Mouse (Mus musculus): ENCODE results near the gene Pkd1. TPM values are rescaled to one million over a fixed set of nuclear protein-coding genes. Genes with fewer than 3 reads are reported as not detected.

Gene Pkd1
- polyA plus RNA-seq, 1 experiment from 2014 or later = 9.6 TPM

DNA sequence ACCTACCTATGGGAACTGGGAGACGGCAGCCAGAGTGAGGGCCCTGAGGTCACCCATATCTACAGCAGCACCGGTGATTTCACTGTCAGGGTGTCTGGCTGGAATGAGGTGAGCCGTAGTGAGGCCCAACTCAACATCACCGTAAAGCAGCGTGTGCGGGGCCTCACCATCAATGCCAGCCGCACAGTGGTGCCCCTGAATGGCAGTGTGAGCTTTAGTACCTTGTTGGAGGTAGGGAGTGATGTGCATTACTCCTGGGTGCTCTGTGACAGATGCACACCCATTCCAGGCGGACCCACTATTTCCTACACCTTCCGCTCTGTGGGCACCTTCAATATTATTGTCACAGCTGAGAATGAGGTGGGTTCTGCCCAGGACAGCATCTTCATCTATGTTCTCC, 24.2 kb downstream of the Pkd1 start:
- no peak overlapping the region for H3K4me2 ChIP-seq (ENCODE audit: low read depth, low read length)
- no peak overlapping the region for H3K4me3 ChIP-seq (ENCODE audit: low read depth, low read length)
- no peak overlapping the region for H3K27ac ChIP-seq (replicated peaks; ENCODE audit: low read depth, low read length)
- no peak for DNase-seq (ENCODE audit: low spot score)
- no peak for ATAC-seq (replicated peaks; ENCODE audit: insufficient number of reproducible peaks, low FRiP score, low TSS enrichment, low read depth)
- no peaks in the 10 kb centered on the region for H3K4me1 ChIP-seq (ENCODE audit: control insufficient read depth, insufficient read depth, low read length)
- no peak overlapping the region for H3K9ac ChIP-seq (replicated peaks; ENCODE audit: low read length)
- no peaks in the 10 kb centered on the region; the same call in none of the 2 replicates for H3K36me3 ChIP-seq (replicated peaks; ENCODE audit: control insufficient read depth, insufficient read depth, low read depth, low read length)
- no peaks in the 10 kb centered on the region for H3K27me3 ChIP-seq (ENCODE audit: control insufficient read depth, insufficient read depth, low read length)
- no peaks in the 10 kb centered on the region for H3K9me3 ChIP-seq (replicated peaks; ENCODE audit: control insufficient read depth, low read length)
- 90% methylated on average over 9 of the region's 9 CpGs for WGBS

- 95% methylated on average over 3 of the region's 3 CpGs for WGBS
- H3K36me3 ChIP-seq (replicated peaks; ENCODE audit: control insufficient read depth, insufficient read depth, low read depth, low read length) = peaks cover 3% of the 10 kb centered on the region
- DNase-seq (ENCODE audit: low spot score) (no peak), ATAC-seq (replicated peaks; ENCODE audit: insufficient number of reproducible peaks, low FRiP score, low TSS enrichment, low read depth) (no peak)
- H3K9me3 ChIP-seq (replicated peaks; ENCODE audit: control insufficient read depth, low read length) = no peaks in the 10 kb centered on the region
- H3K4me2 ChIP-seq (ENCODE audit: low read depth, low read length) = no peak overlapping the region
- H3K9ac ChIP-seq (replicated peaks; ENCODE audit: low read length) = no peak overlapping the region
- no peaks in the 10 kb centered on the region for H3K4me1 ChIP-seq (ENCODE audit: control insufficient read depth, insufficient read depth, low read length)
- H3K4me3 ChIP-seq (ENCODE audit: low read depth, low read length) = no peak overlapping the region
- no peak overlapping the region for H3K27ac ChIP-seq (replicated peaks; ENCODE audit: low read depth, low read length)
- no peaks in the 10 kb centered on the region for H3K27me3 ChIP-seq (ENCODE audit: control insufficient read depth, insufficient read depth, low read length)
These were observed 29.9 kb downstream of the Pkd1 start for GRCm38 (mm10) chr17:24579532-24579931.

GRCm38 (mm10) chr17:24580287-24580686, 30.7 kb downstream of the Pkd1 start:
- Histone ChIP-seq H3K4me3 (ENCODE audit: low read depth, low read length) (no peak overlapping the region), H3K4me2 (ENCODE audit: low read depth, low read length) (no peak overlapping the region), H3K36me3 (replicated peaks; ENCODE audit: control insufficient read depth, insufficient read depth, low read depth, low read length) (peaks cover 3% of the 10 kb centered on the region), H3K9ac (replicated peaks; ENCODE audit: low read length) (no peak overlapping the region), H3K27me3 (ENCODE audit: control insufficient read depth, insufficient read depth, low read length) (no peaks in the 10 kb centered on the region), H3K27ac (replicated peaks; ENCODE audit: low read depth, low read length) (no peak overlapping the region), H3K9me3 (replicated peaks; ENCODE audit: control insufficient read depth, low read length) (no peaks in the 10 kb centered on the region), H3K4me1 (ENCODE audit: control insufficient read depth, insufficient read depth, low read length) (no peaks in the 10 kb centered on the region)
- no peak for ATAC-seq (replicated peaks; ENCODE audit: insufficient number of reproducible peaks, low FRiP score, low TSS enrichment, low read depth)
- 91% methylated on average over 2 of the region's 2 CpGs for WGBS
- DNase-seq (ENCODE audit: low spot score) = no peak

GRCm38 (mm10) chr17:24583599-24584460, 34.2 kb downstream of the Pkd1 start:
- no peaks in the 10 kb centered on the region for H3K4me1 ChIP-seq (ENCODE audit: control insufficient read depth, insufficient read depth, low read length)
- no peak overlapping the region for H3K9ac ChIP-seq (replicated peaks; ENCODE audit: low read length)
- no peaks in the 10 kb centered on the region for H3K27me3 ChIP-seq (ENCODE audit: control insufficient read depth, insufficient read depth, low read length)
- peaks cover 13% of the 10 kb centered on the region for H3K36me3 ChIP-seq (replicated peaks; ENCODE audit: control insufficient read depth, insufficient read depth, low read depth, low read length)
- H3K4me3 ChIP-seq (ENCODE audit: low read depth, low read length) = no peak overlapping the region
- H3K4me2 ChIP-seq (ENCODE audit: low read depth, low read length) = no peak overlapping the region
- DNase-seq (ENCODE audit: low spot score) (no peak), ATAC-seq (replicated peaks; ENCODE audit: insufficient number of reproducible peaks, low FRiP score, low TSS enrichment, low read depth) (no peak)
- no peaks in the 10 kb centered on the region for H3K9me3 ChIP-seq (replicated peaks; ENCODE audit: control insufficient read depth, low read length)
- H3K27ac ChIP-seq (replicated peaks; ENCODE audit: low read depth, low read length) = no peak overlapping the region
- 66% methylated on average over 5 of the region's 5 CpGs for WGBS

DNA sequence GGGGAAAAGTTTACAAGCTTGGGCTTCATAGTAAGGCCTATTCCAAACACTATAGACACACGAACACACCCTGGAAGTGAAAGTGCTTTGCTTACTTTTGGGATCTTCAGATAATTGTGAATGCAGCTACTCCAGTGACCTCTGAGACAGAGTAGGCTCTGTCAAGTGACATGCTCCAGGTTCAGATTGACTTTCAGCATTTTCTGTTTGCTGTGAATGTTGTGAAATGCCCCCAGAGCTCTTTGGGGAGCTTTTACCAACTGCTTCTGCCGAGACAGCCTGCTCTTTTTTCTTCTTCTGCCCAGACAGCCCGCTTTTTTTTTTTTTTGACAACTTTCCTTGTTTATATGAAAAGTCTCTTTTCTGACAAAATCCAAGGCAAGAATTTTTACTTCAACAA, 34.9 kb downstream of the Pkd1 start:
- H3K4me3 ChIP-seq (ENCODE audit: low read depth, low read length) = no peak overlapping the region
- 75% methylated on average over 3 of the region's 3 CpGs for WGBS
- H3K9ac ChIP-seq (replicated peaks; ENCODE audit: low read length) = no peak overlapping the region
- no peak overlapping the region for H3K27ac ChIP-seq (replicated peaks; ENCODE audit: low read depth, low read length)
- peaks cover 13% of the 10 kb centered on the region for H3K36me3 ChIP-seq (replicated peaks; ENCODE audit: control insufficient read depth, insufficient read depth, low read depth, low read length)
- H3K9me3 ChIP-seq (replicated peaks; ENCODE audit: control insufficient read depth, low read length) = no peaks in the 10 kb centered on the region
- H3K27me3 ChIP-seq (ENCODE audit: control insufficient read depth, insufficient read depth, low read length) = no peaks in the 10 kb centered on the region
- no peak for DNase-seq (ENCODE audit: low spot score)
- H3K4me2 ChIP-seq (ENCODE audit: low read depth, low read length) = no peak overlapping the region
- no peak for ATAC-seq (replicated peaks; ENCODE audit: insufficient number of reproducible peaks, low FRiP score, low TSS enrichment, low read depth)
- no peaks in the 10 kb centered on the region for H3K4me1 ChIP-seq (ENCODE audit: control insufficient read depth, insufficient read depth, low read length)

- no peaks in the 10 kb centered on the region for H3K27me3 ChIP-seq (ENCODE audit: control insufficient read depth, insufficient read depth, low read length)
- no peak overlapping the region for H3K9ac ChIP-seq (replicated peaks; ENCODE audit: low read length)
- no peak overlapping the region for H3K27ac ChIP-seq (replicated peaks; ENCODE audit: low read depth, low read length)
- H3K4me3 ChIP-seq (ENCODE audit: low read depth, low read length) = no peak overlapping the region
- no peaks in the 10 kb centered on the region for H3K9me3 ChIP-seq (replicated peaks; ENCODE audit: control insufficient read depth, low read length)
- H3K36me3 ChIP-seq (replicated peaks; ENCODE audit: control insufficient read depth, insufficient read depth, low read depth, low read length) = peaks cover 16% of the 10 kb centered on the region
- H3K4me2 ChIP-seq (ENCODE audit: low read depth, low read length) = no peak overlapping the region
- WGBS = 96% methylated on average over 4 of the region's 4 CpGs
- no peaks in the 10 kb centered on the region for H3K4me1 ChIP-seq (ENCODE audit: control insufficient read depth, insufficient read depth, low read length)
- ATAC-seq (replicated peaks; ENCODE audit: insufficient number of reproducible peaks, low FRiP score, low TSS enrichment, low read depth) (no peak), DNase-seq (ENCODE audit: low spot score) (no peak)
These were observed 36.9 kb downstream of the Pkd1 start for GRCm38 (mm10) chr17:24586532-24586931.

DNA sequence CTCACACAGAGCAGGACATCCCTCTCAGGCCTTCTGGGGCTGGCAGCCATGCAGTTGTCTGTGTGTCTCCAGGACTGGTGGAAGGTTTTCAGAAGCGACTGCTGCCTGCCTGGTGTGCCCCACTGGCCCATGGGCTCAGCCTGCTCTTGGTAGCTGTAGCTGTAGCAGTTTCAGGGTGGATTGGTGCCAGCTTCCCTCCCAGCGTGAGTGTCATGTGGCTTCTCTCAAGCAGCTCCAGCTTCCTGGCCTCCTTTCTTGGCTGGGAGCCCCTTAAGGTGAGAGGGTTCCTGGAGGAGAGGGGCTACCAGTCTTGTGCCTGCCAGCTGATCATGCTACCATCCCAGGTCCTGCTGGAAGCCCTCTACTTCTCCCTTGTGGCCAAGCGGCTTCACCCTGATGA, 41.3 kb downstream of the Pkd1 start:
- no peaks in the 10 kb centered on the region for H3K27me3 ChIP-seq (ENCODE audit: control insufficient read depth, insufficient read depth, low read length)
- H3K9me3 ChIP-seq (replicated peaks; ENCODE audit: control insufficient read depth, low read length) = no peaks in the 10 kb centered on the region
- ATAC-seq (replicated peaks; ENCODE audit: insufficient number of reproducible peaks, low FRiP score, low TSS enrichment, low read depth) (no peak), DNase-seq (ENCODE audit: low spot score) (no peak)
- peaks cover 8% of the 10 kb centered on the region for H3K36me3 ChIP-seq (replicated peaks; ENCODE audit: control insufficient read depth, insufficient read depth, low read depth, low read length)
- H3K9ac ChIP-seq (replicated peaks; ENCODE audit: low read length) = no peak overlapping the region
- no peak overlapping the region for H3K27ac ChIP-seq (replicated peaks; ENCODE audit: low read depth, low read length)
- H3K4me2 ChIP-seq (ENCODE audit: low read depth, low read length) = no peak overlapping the region
- 92% methylated on average over 3 of the region's 3 CpGs for WGBS
- no peaks in the 10 kb centered on the region for H3K4me1 ChIP-seq (ENCODE audit: control insufficient read depth, insufficient read depth, low read length)
- no peak overlapping the region for H3K4me3 ChIP-seq (ENCODE audit: low read depth, low read length)

DNA sequence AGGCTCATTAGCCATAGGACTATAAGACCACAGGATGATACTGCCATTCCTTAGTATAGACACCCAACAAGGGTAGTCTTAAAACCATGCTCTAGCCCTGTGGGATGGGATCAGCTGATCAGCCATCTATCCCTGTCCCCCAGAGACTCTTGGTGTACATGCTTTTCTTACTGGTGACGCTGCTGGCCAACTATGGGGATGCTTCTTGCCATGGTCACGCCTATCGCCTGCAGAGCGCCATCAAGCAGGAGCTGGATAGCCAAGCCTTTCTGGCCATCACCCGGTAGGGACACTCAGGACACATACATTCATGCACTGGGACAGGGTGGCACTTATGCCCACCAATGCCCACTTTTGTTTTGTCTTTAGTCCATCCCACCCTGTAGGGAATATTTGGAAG, 42.1 kb downstream of the Pkd1 start:
- 92% methylated on average over 5 of the region's 5 CpGs for WGBS
- no peaks in the 10 kb centered on the region for H3K4me1 ChIP-seq (ENCODE audit: control insufficient read depth, insufficient read depth, low read length)
- no peak overlapping the region for H3K9ac ChIP-seq (replicated peaks; ENCODE audit: low read length)
- H3K27me3 ChIP-seq (ENCODE audit: control insufficient read depth, insufficient read depth, low read length) = no peaks in the 10 kb centered on the region
- no peak overlapping the region for H3K4me3 ChIP-seq (ENCODE audit: low read depth, low read length)
- ATAC-seq (replicated peaks; ENCODE audit: insufficient number of reproducible peaks, low FRiP score, low TSS enrichment, low read depth) = no peak
- H3K4me2 ChIP-seq (ENCODE audit: low read depth, low read length) = no peak overlapping the region
- no peaks in the 10 kb centered on the region for H3K9me3 ChIP-seq (replicated peaks; ENCODE audit: control insufficient read depth, low read length)
- peaks cover 7% of the 10 kb centered on the region for H3K36me3 ChIP-seq (replicated peaks; ENCODE audit: control insufficient read depth, insufficient read depth, low read depth, low read length)
- DNase-seq (ENCODE audit: low spot score) = no peak
- H3K27ac ChIP-seq (replicated peaks; ENCODE audit: low read depth, low read length) = no peak overlapping the region

Data from embryonic facial prominence, embryonic 11.5 days (tissue).